Mouse (Mus musculus) myocyte (in vitro differentiated cells): ENCODE data around the gene Ogt.

Experiments
- POLR2A ChIP-seq: IDR thresholded peaks from one replicate; pipeline ENCODE4 v1.6.1; 2011; ENCODE audit warnings: low read depth, mild to moderate bottlenecking, control low read depth, moderate library complexity; ENCODE audit not compliant: insufficient read length
- TCF12 ChIP-seq: IDR thresholded peaks from one replicate; pipeline ENCODE4 v1.6.1; 2011; ENCODE audit warnings: mild to moderate bottlenecking, control low read depth; ENCODE audit not compliant: poor library complexity, insufficient read depth, severe bottlenecking

DNA sequence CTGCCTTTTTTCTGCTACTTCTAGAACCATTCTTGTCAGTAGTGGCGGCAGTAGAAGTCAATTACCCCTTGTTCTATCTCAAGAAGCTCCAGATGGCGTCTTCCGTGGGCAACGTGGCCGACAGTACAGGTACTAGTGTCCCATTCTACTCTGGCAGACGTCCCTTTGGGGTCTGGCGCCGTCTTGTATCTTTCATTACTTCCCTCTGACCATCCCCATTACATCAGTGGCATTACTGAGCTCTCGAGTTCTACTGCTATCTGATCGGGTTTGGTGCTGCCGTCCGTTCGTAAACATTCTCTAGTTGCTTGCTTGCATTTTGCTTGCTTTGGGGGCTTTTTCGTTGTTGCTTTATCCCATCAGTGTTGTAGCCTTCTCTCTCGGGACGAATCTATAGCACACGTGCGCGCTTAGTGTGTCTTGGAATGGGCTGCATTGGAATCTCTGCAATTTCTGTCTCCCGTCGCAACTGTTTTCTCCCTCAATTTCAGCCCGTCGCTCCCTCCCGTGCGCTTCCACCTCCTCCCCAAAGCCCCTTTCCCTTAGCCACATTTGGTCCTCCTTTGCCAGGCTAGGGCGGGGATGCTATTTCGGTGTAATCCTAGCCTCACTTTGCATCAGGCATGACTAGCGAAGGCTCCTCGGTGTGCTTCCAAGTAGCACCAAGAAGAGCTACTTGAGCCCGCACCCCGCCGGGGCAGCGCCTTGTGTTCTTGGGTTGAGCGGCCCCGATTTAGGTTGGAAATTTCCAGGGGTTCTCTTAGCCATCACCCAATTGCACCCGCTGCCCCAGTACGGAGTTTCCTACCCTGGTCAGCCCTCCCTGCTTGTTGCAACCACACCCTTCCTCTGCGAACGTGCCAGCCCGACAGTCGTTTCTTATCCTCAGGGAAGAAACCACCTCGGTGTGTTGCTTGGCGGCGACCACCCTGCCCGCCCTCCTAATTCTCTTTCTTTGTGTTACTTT, 617 bp downstream of the Ogt start:
- TF ChIP-seq TCF12 (no peak), POLR2A (no peak)
